Mouse (Mus musculus): ENCODE measurements at regions not wholly inside any gene's neighbourhood (a gene's known extent, or its start where the extent isn't known, plus 50 kb on each side); places are given as distances from the start of the nearest gene placed in this dataset.
"Not testable (repeated sequence)": the region's sequence is repeated elsewhere in the genome, so short reads cannot be mapped to it uniquely, and the experiment has no call there.

DNA sequence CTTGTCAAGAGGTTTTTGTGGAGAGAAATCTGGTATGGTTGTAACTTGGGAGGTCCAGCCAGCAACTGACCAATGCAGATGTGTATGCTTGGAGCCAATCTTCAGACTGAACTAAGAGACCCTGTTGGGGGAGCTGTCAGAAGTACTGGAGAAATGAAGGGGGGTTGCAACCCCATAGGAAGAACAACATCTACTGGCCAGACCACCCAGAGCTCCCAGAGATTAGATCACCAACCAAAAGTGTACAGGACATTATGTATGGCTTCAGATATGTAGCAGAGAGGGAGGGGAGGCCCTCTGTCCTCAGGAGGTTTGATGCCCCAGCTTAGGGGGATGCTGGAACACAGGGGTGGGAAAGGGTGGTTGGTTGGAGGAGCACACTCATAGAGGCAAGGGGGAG lies 78.6 kb downstream of the Hsp90b1 start:
- not testable (repeated sequence) for TF ChIP-seq MEF2A (IDR thresholded peaks at IDR 0.05; ENCODE audit: borderline replicate concordance, low read depth, low read length); CTCF (conservative IDR thresholded peaks at IDR 0.05 in 1 of 2, IDR thresholded peaks at IDR 0.05 in 1 of 2; ENCODE audit: low read depth in 2 of 2, low read length in 2 of 2); ZC3H11A (IDR thresholded peaks at IDR 0.05; ENCODE audit: low read depth, low read length); ZKSCAN1 (IDR thresholded peaks at IDR 0.05; ENCODE audit: borderline replicate concordance, low read depth, low read length); MAFK (IDR thresholded peaks at IDR 0.05; ENCODE audit: insufficient replicate concordance, low read length); GABPA (IDR thresholded peaks at IDR 0.05; ENCODE audit: insufficient replicate concordance, low read depth, low read length); USF1 (IDR thresholded peaks at IDR 0.05; ENCODE audit: low read depth, low read length); POLR2A (IDR thresholded peaks at IDR 0.05; ENCODE audit: low read depth, low read length); CHD2 (IDR thresholded peaks at IDR 0.05; ENCODE audit: low read length); CHD1 (IDR thresholded peaks at IDR 0.05; ENCODE audit: low read depth, low read length); EP300 (IDR thresholded peaks at IDR 0.05; ENCODE audit: low read length); MXI1 (IDR thresholded peaks at IDR 0.05; ENCODE audit: low read depth, low read length); ETS1 (conservative IDR thresholded peaks at IDR 0.05; ENCODE audit: low read depth, low read length); TCF12 (IDR thresholded peaks at IDR 0.05; ENCODE audit: low read depth, low read length)

All from CH12.LX (cell line).